Mouse (Mus musculus): ENCODE results near the gene Atxn1.

DNA sequence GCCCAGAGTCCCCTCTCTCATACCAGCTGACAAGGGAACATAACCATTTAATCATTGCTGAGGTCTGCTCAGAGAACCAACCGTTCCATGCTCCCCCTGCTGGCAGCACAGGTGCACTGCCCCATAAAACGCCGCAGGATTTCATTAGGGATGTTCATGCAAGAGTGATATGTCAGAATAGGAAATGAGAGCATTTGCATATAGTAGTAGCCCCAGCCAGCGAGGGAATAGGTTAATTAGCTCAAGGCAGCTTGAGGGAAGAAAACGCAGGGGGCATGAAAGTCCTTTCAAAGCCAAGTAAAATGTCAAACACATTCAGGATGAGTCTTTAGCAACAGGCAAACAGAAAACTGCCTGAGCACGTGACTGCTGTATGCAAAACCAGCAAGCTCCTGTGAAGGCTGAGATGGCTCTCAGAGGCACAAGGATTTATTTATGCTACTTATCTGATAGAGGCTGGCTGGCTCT, 393.0 kb downstream of the Atxn1 start:
- TF ChIP-seq TCF12 (IDR thresholded peaks at IDR 0.05; ENCODE audit: insufficient read depth, poor library complexity, severe bottlenecking) (no peak), MYOG (IDR thresholded peaks at IDR 0.05; ENCODE audit: control insufficient read depth in 1 of 3, insufficient read depth in 1 of 3, insufficient read length in 2 of 3, low read depth in 2 of 3) (no peak), POLR2A (IDR thresholded peaks at IDR 0.05; ENCODE audit: insufficient read length, low read depth) (no peak)

All from myocyte (in vitro differentiated cells).